Mouse (Mus musculus): Measurements from ENCODE around the gene Rpl12. TPM values are rescaled to one million over a fixed set of nuclear protein-coding genes. Genes with fewer than 3 reads are reported as not detected.

Rpl12 gene
- polyA plus RNA-seq, 1 experiment from 2014 or later: 295 TPM

- H3K4me2 ChIP-seq: peak overlapping the region; percentile 92
- ATAC-seq (replicated peaks; ENCODE audit: low FRiP score) (no peak), DNase-seq (ENCODE audit: low spot score) (peak; percentile 63)
- peak overlapping the region; percentile 97 for H3K4me3 ChIP-seq (ENCODE audit: low read depth, low read length)
- no peaks in the 10 kb centered on the region for H3K9me3 ChIP-seq (ENCODE audit: control insufficient read depth, low read length)
- under 1% methylated on average over 33 of the region's 33 CpGs for WGBS
- peaks cover 26% of the 10 kb centered on the region for H3K4me1 ChIP-seq (replicated peaks; ENCODE audit: control insufficient read depth, insufficient read depth, low read length)
- peaks cover 22% of the 10 kb centered on the region for H3K36me3 ChIP-seq (ENCODE audit: control insufficient read depth, insufficient read depth, low read length)
- peak overlapping the region; percentile 99 for H3K27ac ChIP-seq (ENCODE audit: low read depth, low read length)
- H3K9ac ChIP-seq (ENCODE audit: low read depth, low read length): peak overlapping the region; percentile 100
- H3K27me3 ChIP-seq (replicated peaks; ENCODE audit: control insufficient read depth, insufficient read depth, low read length): no peaks in the 10 kb centered on the region
These were observed 909 bp downstream of the Rpl12 start for GRCm38 (mm10) chr2:32962062-32962874.

- no peak for ATAC-seq (replicated peaks; ENCODE audit: low FRiP score)
- peak overlapping the region; percentile 100 for H3K9ac ChIP-seq (ENCODE audit: low read depth, low read length)
- H3K4me2 ChIP-seq: peak overlapping the region; percentile 92
- H3K9me3 ChIP-seq (ENCODE audit: control insufficient read depth, low read length): no peaks in the 10 kb centered on the region
- no peak for DNase-seq (ENCODE audit: low spot score)
- peak overlapping the region; percentile 99 for H3K27ac ChIP-seq (ENCODE audit: low read depth, low read length)
- WGBS: 4% methylated on average over 9 of the region's 9 CpGs
- H3K4me1 ChIP-seq (replicated peaks; ENCODE audit: control insufficient read depth, insufficient read depth, low read length): peaks cover 32% of the 10 kb centered on the region
- H3K27me3 ChIP-seq (replicated peaks; ENCODE audit: control insufficient read depth, insufficient read depth, low read length): no peaks in the 10 kb centered on the region
- peaks cover 22% of the 10 kb centered on the region for H3K36me3 ChIP-seq (ENCODE audit: control insufficient read depth, insufficient read depth, low read length)
- peak overlapping the region; percentile 97 for H3K4me3 ChIP-seq (ENCODE audit: low read depth, low read length)
These were observed 1.5 kb downstream of the Rpl12 start for GRCm38 (mm10) chr2:32962875-32963220.

GRCm38 (mm10) chr2:32963544-32963943 is 2.2 kb downstream of the Rpl12 start:
- H3K27ac ChIP-seq (ENCODE audit: low read depth, low read length): peak overlapping the region; percentile 99
- peaks cover 33% of the 10 kb centered on the region for H3K4me1 ChIP-seq (replicated peaks; ENCODE audit: control insufficient read depth, insufficient read depth, low read length)
- H3K4me2 ChIP-seq: peak overlapping the region; percentile 92
- WGBS: 51% methylated on average over 4 of the region's 4 CpGs
- ATAC-seq (replicated peaks; ENCODE audit: low FRiP score) (no peak), DNase-seq (ENCODE audit: low spot score) (no peak)
- peak overlapping the region; percentile 97 for H3K4me3 ChIP-seq (ENCODE audit: low read depth, low read length)
- peak overlapping the region; percentile 100 for H3K9ac ChIP-seq (ENCODE audit: low read depth, low read length)
- H3K27me3 ChIP-seq (replicated peaks; ENCODE audit: control insufficient read depth, insufficient read depth, low read length): no peaks in the 10 kb centered on the region
- H3K9me3 ChIP-seq (ENCODE audit: control insufficient read depth, low read length): no peaks in the 10 kb centered on the region
- H3K36me3 ChIP-seq (ENCODE audit: control insufficient read depth, insufficient read depth, low read length): peaks cover 22% of the 10 kb centered on the region

- Histone ChIP-seq H3K4me1 (replicated peaks; ENCODE audit: control insufficient read depth, insufficient read depth, low read length) (peaks cover 33% of the 10 kb centered on the region), H3K36me3 (ENCODE audit: control insufficient read depth, insufficient read depth, low read length) (peaks cover 22% of the 10 kb centered on the region), H3K9me3 (ENCODE audit: control insufficient read depth, low read length) (no peaks in the 10 kb centered on the region), H3K4me3 (ENCODE audit: low read depth, low read length) (peak overlapping the region; percentile 97), H3K27me3 (replicated peaks; ENCODE audit: control insufficient read depth, insufficient read depth, low read length) (no peaks in the 10 kb centered on the region), H3K27ac (ENCODE audit: low read depth, low read length) (peak overlapping the region; percentile 99), H3K4me2 (peak overlapping the region; percentile 92), H3K9ac (ENCODE audit: low read depth, low read length) (peak overlapping the region; percentile 100)
- DNase-seq (ENCODE audit: low spot score) (no peak), ATAC-seq (replicated peaks; ENCODE audit: low FRiP score) (no peak)
- 57% methylated on average over 1 of the region's 1 CpGs for WGBS
These were observed 2.6 kb downstream of the Rpl12 start for GRCm38 (mm10) chr2:32963981-32964380.

- Histone ChIP-seq H3K4me2 (peak overlapping the region; percentile 92), H3K27ac (ENCODE audit: low read depth, low read length) (peak overlapping the region; percentile 99), H3K4me1 (replicated peaks; ENCODE audit: control insufficient read depth, insufficient read depth, low read length) (peaks cover 33% of the 10 kb centered on the region), H3K4me3 (ENCODE audit: low read depth, low read length) (peak overlapping the region; percentile 97), H3K9ac (ENCODE audit: low read depth, low read length) (peak overlapping the region; percentile 49), H3K27me3 (replicated peaks; ENCODE audit: control insufficient read depth, insufficient read depth, low read length) (no peaks in the 10 kb centered on the region), H3K36me3 (ENCODE audit: control insufficient read depth, insufficient read depth, low read length) (peaks cover 22% of the 10 kb centered on the region), H3K9me3 (ENCODE audit: control insufficient read depth, low read length) (no peaks in the 10 kb centered on the region)
- 19% methylated on average over 10 of the region's 10 CpGs for WGBS
- DNase-seq (ENCODE audit: low spot score): no peak
- ATAC-seq (replicated peaks; ENCODE audit: low FRiP score): no peak
These were observed 3.5 kb downstream of the Rpl12 start for GRCm38 (mm10) chr2:32964659-32965457.

GRCm38 (mm10) chr2:32965511-32966183 is 4.3 kb downstream of the Rpl12 start:
- DNase-seq (ENCODE audit: low spot score): peak; percentile 53
- Histone ChIP-seq H3K9ac (ENCODE audit: low read depth, low read length) (peak overlapping the region; percentile 93), H3K27ac (ENCODE audit: low read depth, low read length) (peak overlapping the region; percentile 99), H3K27me3 (replicated peaks; ENCODE audit: control insufficient read depth, insufficient read depth, low read length) (no peaks in the 10 kb centered on the region), H3K9me3 (ENCODE audit: control insufficient read depth, low read length) (no peaks in the 10 kb centered on the region), H3K4me3 (ENCODE audit: low read depth, low read length) (peak overlapping the region; percentile 75), H3K4me2 (peak overlapping the region; percentile 94), H3K36me3 (ENCODE audit: control insufficient read depth, insufficient read depth, low read length) (peaks cover 22% of the 10 kb centered on the region), H3K4me1 (replicated peaks; ENCODE audit: control insufficient read depth, insufficient read depth, low read length) (peaks cover 31% of the 10 kb centered on the region)
- 9% methylated on average over 7 of the region's 7 CpGs for WGBS
- no peak for ATAC-seq (replicated peaks; ENCODE audit: low FRiP score)

- H3K4me3 ChIP-seq (ENCODE audit: low read depth, low read length): peak overlapping the region; percentile 75
- H3K36me3 ChIP-seq (ENCODE audit: control insufficient read depth, insufficient read depth, low read length): peaks cover 22% of the 10 kb centered on the region
- 8% methylated on average over 13 of the region's 13 CpGs for WGBS
- DNase-seq (ENCODE audit: low spot score) (no peak), ATAC-seq (replicated peaks; ENCODE audit: low FRiP score) (no peak)
- H3K27ac ChIP-seq (ENCODE audit: low read depth, low read length): peak overlapping the region; percentile 96
- no peaks in the 10 kb centered on the region for H3K9me3 ChIP-seq (ENCODE audit: control insufficient read depth, low read length)
- no peaks in the 10 kb centered on the region for H3K27me3 ChIP-seq (replicated peaks; ENCODE audit: control insufficient read depth, insufficient read depth, low read length)
- H3K9ac ChIP-seq (ENCODE audit: low read depth, low read length): peak overlapping the region; percentile 93
- H3K4me2 ChIP-seq: peak overlapping the region; percentile 94
- H3K4me1 ChIP-seq (replicated peaks; ENCODE audit: control insufficient read depth, insufficient read depth, low read length): peaks cover 27% of the 10 kb centered on the region
These were observed 4.9 kb downstream of the Rpl12 start for GRCm38 (mm10) chr2:32966184-32966688.
